Mouse (Mus musculus) layer of hippocampus, postnatal 10 days (tissue): Measurements from ENCODE around the gene Olfr619. TPM values are rescaled to one million over a fixed set of nuclear protein-coding genes. Genes with fewer than 3 reads are reported as not detected.

Source experiments
- DNase-seq, 2 experiments: peaks; one replicate each; pipeline ENCODE4 v3.0.0; 2021; ENCODE audit warnings: low spot score in 2 of 2
- long read RNA-seq: library from polyadenylated mRNA; stranded (forward); transcript quantifications from one replicate; pipeline ENCODE4 v2.0.0, GENCODE M21; 2023
- microRNA-seq, 2 experiments: library from miRNA; unstranded; fragments of <30 nt; microRNA quantifications; one replicate each; pipeline ENCODE4 v1.2.0; 2021
- total RNA-seq, 2 experiments: library from RNA; stranded (reverse); gene quantifications; 2 replicates each; pipeline ENCODE4 v1.2.3; 2021

Olfr619 gene
- total RNA-seq: not detected
- long read RNA-seq: 0 reads

- no peak for DNase-seq
Observed at GRCm38 (mm10) chr7:103600275-103600674, at the start of gene Olfr619. TSS of gene Olfr619 (plus strand) at chr7:103600575.

- DNase-seq: no peak
Observed at GRCm38 (mm10) chr7:103555779-103556178, 44.6 kb upstream of the Olfr619 start, which contains the start of gene Olfr615. TSS of gene Olfr615 (plus strand) at chr7:103556079.

- DNase-seq: no peak
Observed at GRCm38 (mm10) chr7:103569043-103569442, 31.3 kb upstream of the Olfr619 start, which contains the start of gene Olfr616. TSS of gene Olfr616 (minus strand) at chr7:103569143.

GRCm38 (mm10) chr7:103572761-103573160 lies 27.6 kb upstream of the Olfr619 start, which contains the start of gene Olfr617:
TSS of gene Olfr617 (plus strand) at chr7:103573061.
- no peak for DNase-seq

GRCm38 (mm10) chr7:103589803-103590202 lies 10.6 kb upstream of the Olfr619 start, which contains the start of gene Olfr618:
TSS of gene Olfr618 (plus strand) at chr7:103590103.
- DNase-seq: no peak

- DNase-seq: no peak
Observed at GRCm38 (mm10) chr7:103607425-103607824, 7.0 kb downstream of the Olfr619 start.

- no peak for DNase-seq
Observed at GRCm38 (mm10) chr7:103612434-103612833, 12.1 kb downstream of the Olfr619 start, which contains the start of gene Olfr620. TSS of gene Olfr620 (minus strand) at chr7:103612534.

- DNase-seq: no peak
Observed at GRCm38 (mm10) chr7:103636795-103637194, 36.4 kb downstream of the Olfr619 start.

- DNase-seq: no peak
Observed at GRCm38 (mm10) chr7:103642602-103643001, 42.2 kb downstream of the Olfr619 start, which contains the start of gene Olfr622. TSS of gene Olfr622 (minus strand) at chr7:103642702.

- no peak for DNase-seq
Observed at GRCm38 (mm10) chr7:103644070-103644469, 43.7 kb downstream of the Olfr619 start.

Small RNA genes lying within 50 kb of the gene (microRNA-seq; reads per million reads assigned to microRNA genes)
- 0 reads per million in 2 experiments for gene Gm26506

Other genes with a start within 250 kb of the Olfr619 start
- gene Olfr601, start 237.9 kb upstream of the Olfr619 start, total RNA-seq: not detected
- gene Olfr603, start 214.4 kb upstream of the Olfr619 start, total RNA-seq: not detected
- not detected for gene Usp17lc, start 185.5 kb upstream of the Olfr619 start, total RNA-seq
- not detected for gene Olfr605, start 155.1 kb upstream of the Olfr619 start, total RNA-seq
- not detected for gene Olfr606, start 151.5 kb upstream of the Olfr619 start, total RNA-seq
- not detected for gene Olfr607, start 136.4 kb upstream of the Olfr619 start, total RNA-seq
- gene Olfr608, start 130.7 kb upstream of the Olfr619 start, total RNA-seq: not detected
- gene Olfr609, start 102.5 kb upstream of the Olfr619 start, total RNA-seq: not detected
- gene Olfr610, start 88.5 kb upstream of the Olfr619 start, total RNA-seq: not detected
- not detected for gene Olfr611, start 79.7 kb upstream of the Olfr619 start, total RNA-seq
- not detected for gene Olfr612, start 57.9 kb upstream of the Olfr619 start, total RNA-seq
- not detected for gene Olfr613, start 52.5 kb upstream of the Olfr619 start, total RNA-seq
- gene Olfr615, start 44.5 kb upstream of the Olfr619 start, total RNA-seq: not detected
- not detected for gene Olfr616, start 31.4 kb upstream of the Olfr619 start, total RNA-seq
- gene Olfr617, start 27.5 kb upstream of the Olfr619 start, total RNA-seq: not detected
- gene Olfr618, start 10.5 kb upstream of the Olfr619 start, total RNA-seq: not detected
- gene Olfr620, start 12.0 kb downstream of the Olfr619 start, total RNA-seq: not detected
- gene Olfr622, start 42.1 kb downstream of the Olfr619 start, total RNA-seq: not detected
- gene Olfr623, start 63.1 kb downstream of the Olfr619 start, total RNA-seq: not detected
- gene Olfr624, start 70.6 kb downstream of the Olfr619 start, total RNA-seq: under 1 TPM in 1 of 2 experiments, not detected in 1; 0.21 TPM
- not detected for gene Olfr625-ps1, start 82.1 kb downstream of the Olfr619 start, total RNA-seq
- gene Olfr243, start 114.1 kb downstream of the Olfr619 start, total RNA-seq: not detected
- not detected for gene Olfr628, start 129.8 kb downstream of the Olfr619 start, total RNA-seq
- gene Olfr629, start 144.4 kb downstream of the Olfr619 start, total RNA-seq: not detected
- not detected for gene Olfr630, start 156.8 kb downstream of the Olfr619 start, total RNA-seq
- gene Olfr69, start 171.0 kb downstream of the Olfr619 start, total RNA-seq: not detected
- not detected for gene Olfr68, start 179.1 kb downstream of the Olfr619 start, total RNA-seq
- not detected for gene Olfr67, start 191.2 kb downstream of the Olfr619 start, total RNA-seq
- gene Hbb-bt, start 213.4 kb downstream of the Olfr619 start, total RNA-seq: 10 to 100 TPM; 83.8 to 97.7 TPM
- gene Hbb-bs, start 227.5 kb downstream of the Olfr619 start, total RNA-seq: 100 to 1,000 TPM; 744 to 802 TPM
- gene Hbb-bh2, start 239.9 kb downstream of the Olfr619 start, total RNA-seq: not detected
- not detected for gene Hbb-bh1, start 242.6 kb downstream of the Olfr619 start, total RNA-seq